Mouse (Mus musculus) heart, embryonic 11.5 days (tissue): Measurements from ENCODE around the gene Tmem204. TPM values are rescaled to one million over a fixed set of nuclear protein-coding genes. Genes with fewer than 3 reads are reported as not detected.
"Not testable (repeated sequence)": the region's sequence is repeated elsewhere in the genome, so short reads cannot be mapped to it uniquely, and the experiment has no call there.

Source experiments
- ATAC-seq: fragments of 200-750 bp; cut with Nextera tagmentation; replicated peaks from 2 replicates; pipeline ENCODE4 v1.8.0; 2017; ENCODE audit warnings: moderate library complexity; ENCODE audit not compliant: insufficient number of reproducible peaks, low FRiP score, low TSS enrichment
- H3K27ac ChIP-seq: fragments of 300-500 bp; sonication (generic); 2 replicates; pipeline ENCODE4 v1.5.1; 2014; ENCODE audit warnings: mild to moderate bottlenecking, low read depth, low read length
- H3K27me3 ChIP-seq: fragments of 300-500 bp; sonication (generic); 2 replicates; pipeline ENCODE4 v1.6.1; 2014; ENCODE audit warnings: mild to moderate bottlenecking, low read length, mixed read lengths; ENCODE audit not compliant: control insufficient read depth, insufficient read depth
- H3K36me3 ChIP-seq: fragments of 300-500 bp; sonication (generic); 2 replicates; pipeline ENCODE4 v1.6.1; 2014; ENCODE audit warnings: mild to moderate bottlenecking, low read length, moderate library complexity, mixed read lengths; ENCODE audit not compliant: control insufficient read depth, insufficient read depth
- H3K4me1 ChIP-seq: fragments of 300-500 bp; sonication (generic); 2 replicates; pipeline ENCODE4 v1.6.1; 2014; ENCODE audit warnings: low read length; ENCODE audit not compliant: control insufficient read depth, insufficient read depth
- H3K4me2 ChIP-seq: fragments of 300-500 bp; sonication (generic); 2 replicates; pipeline ENCODE4 v1.6.1; 2014; ENCODE audit warnings: mild to moderate bottlenecking, moderate library complexity
- H3K4me3 ChIP-seq: fragments of 300-500 bp; sonication (generic); 2 replicates; pipeline ENCODE4 v1.5.1; 2014; ENCODE audit warnings: low read depth, low read length
- H3K9ac ChIP-seq: fragments of 300-500 bp; sonication (generic); 2 replicates; pipeline ENCODE4 v1.6.1; 2014; ENCODE audit warnings: mild to moderate bottlenecking, low read depth, low read length, moderate library complexity
- H3K9me3 ChIP-seq: fragments of 300-500 bp; sonication (generic); replicated peaks from 2 replicates; pipeline ENCODE4 v1.6.1; 2016; ENCODE audit warnings: low read length; ENCODE audit not compliant: control insufficient read depth
- whole genome bisulfite sequencing: fragments of 180-500 bp; shearing (Covaris S2); extraction: QIAGEN DNeasy Blood & Tissue Kit; methylation state at CpG from one replicate; pipeline ENCODE4 v1.1.7; 2014; ENCODE audit not compliant: insufficient replicate concordance; 5-methylcytosine and 5-hydroxymethylcytosine counted together
- polyA plus RNA-seq: library from polyadenylated mRNA; unstranded; fragments of >200 nt; fragmentation: Nextera tagmentation; extraction: Ambion mirVana; gene quantifications from 2 replicates; pipeline ENCODE4 v1.2.1, GENCODE M21; 2014

Tmem204 gene
- polyA plus RNA-seq = 14.4 and 18.5 TPM in 2 replicates

DNA sequence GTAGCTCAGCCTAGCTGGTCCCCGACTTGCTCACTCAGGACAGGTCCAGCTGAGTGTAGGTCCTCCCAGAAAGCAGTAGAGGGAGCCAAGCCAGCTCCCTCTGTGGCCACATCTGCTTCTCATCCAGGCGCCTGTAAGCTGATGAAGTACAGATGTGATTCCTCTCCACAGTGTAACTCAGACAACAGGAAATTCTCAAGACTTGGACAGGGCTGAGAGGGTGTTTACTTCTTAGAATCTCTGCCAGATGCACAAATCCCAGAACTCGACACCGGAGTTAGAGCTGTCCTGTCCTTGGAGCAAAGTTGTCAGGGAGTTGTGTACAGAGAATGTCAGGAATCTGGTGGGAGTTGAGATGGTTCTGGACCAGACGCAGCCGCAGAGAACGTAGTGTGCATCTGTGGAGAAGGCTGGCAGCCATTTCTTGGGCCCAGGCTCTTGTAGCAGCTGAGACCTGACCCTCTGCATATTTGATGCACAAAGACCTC lies at the start of gene Tmem204:
TSS of gene Tmem204 (minus strand) at position 148 of the 488 bp plus-strand sequence.
- H3K4me2 ChIP-seq = no peak within 1 kb of the TSS
- ATAC-seq = peak; percentile 76
- H3K27ac ChIP-seq = peak within 1 kb of the TSS; percentile 88
- H3K4me1 ChIP-seq = peaks cover 27% of the 10 kb centered on the region
- no peaks in the 10 kb centered on the region for H3K36me3 ChIP-seq
- H3K27me3 ChIP-seq = no peaks in the 10 kb centered on the region
- H3K9ac ChIP-seq = no peak within 1 kb of the TSS
- no peaks in the 10 kb centered on the region for H3K9me3 ChIP-seq
- H3K4me3 ChIP-seq = no peak within 1 kb of the TSS
- WGBS = 14% methylated on average over 7 of the region's 7 CpGs

DNA sequence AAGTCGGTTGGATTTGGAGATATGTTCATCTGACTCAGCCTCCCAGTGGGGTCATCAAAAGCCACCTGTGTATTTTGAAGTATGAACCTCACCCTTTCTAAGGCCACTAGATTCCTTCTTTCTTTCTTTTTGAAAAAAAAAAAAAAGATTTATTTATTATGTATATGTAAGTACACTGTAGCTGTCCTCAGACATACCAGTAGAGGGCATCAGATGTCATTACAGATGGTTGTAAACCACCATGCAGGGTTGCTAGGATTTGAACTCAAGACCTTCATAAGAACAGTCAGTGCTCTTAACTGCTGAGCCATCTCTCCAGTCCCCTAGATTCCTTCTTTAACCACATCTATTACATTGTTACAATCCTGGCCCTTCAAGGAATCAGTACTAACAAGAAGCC lies 46.7 kb upstream of the Tmem204 start:
- Histone ChIP-seq H3K27ac (no peak overlapping the region), H3K4me2 (no peak overlapping the region), H3K4me3 (no peak overlapping the region), H3K9ac (no peak overlapping the region), H3K27me3 (no peaks in the 10 kb centered on the region), H3K36me3 (no peaks in the 10 kb centered on the region), H3K9me3 (no peaks in the 10 kb centered on the region), H3K4me1 (peaks cover 8% of the 10 kb centered on the region)
- ATAC-seq = no peak
- WGBS = 83% methylated on average over 1 of the region's 1 CpGs

- no peaks in the 10 kb centered on the region for H3K4me1 ChIP-seq
- H3K27me3 ChIP-seq = no peaks in the 10 kb centered on the region
- no peak overlapping the region for H3K4me3 ChIP-seq
- peak overlapping the region; percentile 24 for H3K27ac ChIP-seq
- no peak overlapping the region for H3K4me2 ChIP-seq
- H3K36me3 ChIP-seq = no peaks in the 10 kb centered on the region
- ATAC-seq = no peak
- no peak overlapping the region for H3K9ac ChIP-seq
- 45% methylated on average over 9 of the region's 9 CpGs for WGBS
- no peaks in the 10 kb centered on the region for H3K9me3 ChIP-seq
Observed at GRCm38 (mm10) chr17:25127681-25128080, 44.3 kb upstream of the Tmem204 start.

GRCm38 (mm10) chr17:25127079-25127478 lies 43.7 kb upstream of the Tmem204 start:
- ATAC-seq = peak; percentile 83
- no peak overlapping the region; the same call in 1 of the 2 replicates for H3K4me2 ChIP-seq
- WGBS = 18% methylated on average over 8 of the region's 8 CpGs

DNA sequence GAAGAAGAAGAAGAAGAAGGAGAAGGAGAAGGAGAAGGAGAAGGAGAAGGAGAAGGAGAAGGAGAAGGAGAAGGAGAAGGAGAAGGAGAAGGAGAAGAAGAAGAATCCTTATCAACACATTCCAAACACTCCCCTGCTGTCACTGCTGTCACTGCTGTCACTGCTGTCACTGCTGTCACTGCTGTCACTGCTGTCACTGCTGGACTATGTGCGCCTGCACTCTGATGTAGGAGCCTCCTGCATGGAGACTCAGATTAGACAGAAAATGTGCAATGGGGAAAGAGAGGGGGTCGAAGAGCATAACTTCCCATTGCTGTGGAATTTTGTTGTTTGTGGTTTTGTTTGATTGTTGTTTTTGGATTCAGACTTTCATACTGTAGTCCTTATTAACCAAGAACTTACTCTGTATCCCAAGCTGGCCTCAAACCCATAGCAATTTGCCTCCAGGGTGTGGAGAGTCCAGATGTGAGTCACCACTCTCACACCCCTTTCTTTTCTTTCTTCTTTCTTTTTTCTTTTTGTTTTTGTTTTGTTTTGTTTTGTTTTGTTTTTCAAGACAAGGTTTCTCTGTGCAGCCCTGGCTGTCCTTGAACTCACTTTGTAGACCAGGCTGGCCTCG lies 42.2 kb upstream of the Tmem204 start:
- WGBS = 52% methylated on average over 3 of the region's 3 CpGs
- ATAC-seq, H3K9ac ChIP-seq, H3K4me2 ChIP-seq, H3K27me3 ChIP-seq, H3K4me3 ChIP-seq, H3K36me3 ChIP-seq, H3K4me1 ChIP-seq, H3K9me3 ChIP-seq: not testable (repeated sequence)
- H3K27ac ChIP-seq = peak overlapping the region; percentile 35; the same call in 1 of the 2 replicates

More at GRCm38 (mm10) chr17:25127079-25127478, 43.7 kb upstream of the Tmem204 start:
- Histone ChIP-seq H3K9me3 (no peaks in the 10 kb centered on the region), H3K36me3 (no peaks in the 10 kb centered on the region), H3K4me3 (no peak overlapping the region), H3K27me3 (no peaks in the 10 kb centered on the region), H3K27ac (peak overlapping the region; percentile 24), H3K9ac (no peak overlapping the region), H3K4me1 (no peaks in the 10 kb centered on the region)

DNA sequence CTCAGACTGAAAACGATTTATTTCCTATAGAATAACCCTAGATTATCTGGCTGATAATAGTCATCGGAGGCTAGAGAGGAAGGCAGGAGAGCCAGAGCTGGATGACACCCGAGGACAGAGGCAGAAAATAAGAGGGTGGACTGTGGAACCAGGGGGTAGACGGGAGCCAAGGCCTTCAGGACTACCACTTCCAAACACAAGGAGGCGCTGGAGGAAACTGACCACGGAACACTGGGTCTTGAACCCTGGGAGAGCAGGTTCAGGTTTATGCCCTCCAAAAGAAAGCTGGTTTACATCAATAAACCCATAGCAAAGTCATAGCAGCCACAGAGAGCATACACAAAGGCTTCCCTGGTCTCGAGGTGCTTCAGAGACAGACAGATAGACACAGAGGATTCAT lies 40.6 kb upstream of the Tmem204 start:
- no peak overlapping the region for H3K4me3 ChIP-seq
- ATAC-seq = no peak
- WGBS = 24% methylated on average over 7 of the region's 7 CpGs

GRCm38 (mm10) chr17:25120406-25120805 lies 37.0 kb upstream of the Tmem204 start, which contains the start of gene Ptx4:
TSS of gene Ptx4 (plus strand) at chr17:25120760.
- Histone ChIP-seq H3K27me3 (no peaks in the 10 kb centered on the region), H3K36me3 (no peaks in the 10 kb centered on the region), H3K4me1 (0 out of 2 replicates have a peak, but pooled peaks cover 4% of the 10 kb centered on the region), H3K9me3 (no peaks in the 10 kb centered on the region), H3K27ac (no peak within 1 kb of the TSS), H3K4me3 (no peak within 1 kb of the TSS), H3K4me2 (no peak within 1 kb of the TSS), H3K9ac (0 out of 2 replicates have a peak within 1 kb of the TSS, but pooled peaks have one; percentile 39)
- 39% methylated on average over 3 of the region's 3 CpGs for WGBS
- ATAC-seq = no peak

More for the DNA sequence above, 40.6 kb upstream of the Tmem204 start:
- Histone ChIP-seq H3K27me3 (no peaks in the 10 kb centered on the region), H3K4me1 (no peaks in the 10 kb centered on the region), H3K36me3 (no peaks in the 10 kb centered on the region), H3K27ac (no peak overlapping the region), H3K4me2 (no peak overlapping the region), H3K9ac (no peak overlapping the region), H3K9me3 (no peaks in the 10 kb centered on the region)

- Histone ChIP-seq H3K4me3 (no peak overlapping the region), H3K4me1 (peaks cover 8% of the 10 kb centered on the region; the same call in 1 of the 2 replicates), H3K4me2 (no peak overlapping the region), H3K9me3 (no peaks in the 10 kb centered on the region), H3K36me3 (no peaks in the 10 kb centered on the region), H3K27ac (no peak overlapping the region), H3K27me3 (no peaks in the 10 kb centered on the region), H3K9ac (no peak overlapping the region)
- no peak for ATAC-seq
- WGBS = 36% methylated on average over 4 of the region's 4 CpGs
Observed at GRCm38 (mm10) chr17:25117263-25117662, 33.9 kb upstream of the Tmem204 start.
